Mouse (Mus musculus): ENCODE data around the gene Ankrd2. TPM values are rescaled to one million over a fixed set of nuclear protein-coding genes. Genes with fewer than 3 reads are reported as not detected.

Gene Ankrd2
- total RNA-seq, 1 experiment from 2014 or later, result not detected

DNA sequence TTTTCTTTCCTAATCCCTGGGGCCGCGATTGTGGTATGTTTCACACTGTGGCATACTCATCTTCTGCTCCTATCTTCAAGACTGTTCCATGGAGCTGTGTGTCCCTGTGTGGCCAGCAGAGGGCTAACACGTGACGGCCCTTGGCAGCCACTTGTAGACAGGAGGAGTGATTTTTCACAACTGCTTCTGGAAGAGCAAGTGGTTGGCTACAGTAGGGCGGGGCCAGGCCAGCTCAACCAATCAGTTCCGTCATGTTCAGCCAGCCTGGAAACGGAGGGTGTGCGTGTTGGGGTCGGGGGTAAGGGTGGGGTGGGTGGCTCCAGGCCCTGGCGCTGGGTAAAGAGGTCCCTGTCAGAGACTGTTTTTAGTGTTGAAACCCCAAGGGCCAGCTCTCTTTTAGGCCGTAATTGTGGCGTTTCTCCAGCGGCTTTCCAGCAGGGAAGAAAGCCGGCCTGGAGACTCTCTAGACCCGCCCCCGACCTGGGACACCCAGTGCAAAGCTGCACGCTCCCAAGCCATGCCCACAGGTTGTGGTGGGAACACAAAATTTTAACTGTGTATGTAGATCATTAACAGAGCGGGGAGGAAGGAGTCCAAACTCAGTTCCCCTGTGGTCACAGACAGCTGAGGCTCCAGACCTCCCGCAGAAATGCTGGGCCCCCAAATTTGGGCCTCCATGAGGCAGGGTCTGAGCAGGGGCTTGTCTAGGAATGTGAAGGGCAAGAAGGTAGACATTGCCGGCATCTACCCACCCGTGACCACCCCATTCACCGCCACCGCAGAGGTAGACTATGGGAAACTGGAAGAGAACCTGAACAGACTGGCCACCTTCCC lies 9.7 kb downstream of the Ankrd2 start, which contains the start of gene Hoga1:
Gene Hoga1, plus strand, starts transcription at position 342 of the 834 bp plus-strand sequence.
- ATAC-seq (ENCODE audit: extremely low read depth, insufficient number of reproducible peaks, low FRiP score, poor library complexity, severe bottlenecking), result peak; percentile 51

DNA sequence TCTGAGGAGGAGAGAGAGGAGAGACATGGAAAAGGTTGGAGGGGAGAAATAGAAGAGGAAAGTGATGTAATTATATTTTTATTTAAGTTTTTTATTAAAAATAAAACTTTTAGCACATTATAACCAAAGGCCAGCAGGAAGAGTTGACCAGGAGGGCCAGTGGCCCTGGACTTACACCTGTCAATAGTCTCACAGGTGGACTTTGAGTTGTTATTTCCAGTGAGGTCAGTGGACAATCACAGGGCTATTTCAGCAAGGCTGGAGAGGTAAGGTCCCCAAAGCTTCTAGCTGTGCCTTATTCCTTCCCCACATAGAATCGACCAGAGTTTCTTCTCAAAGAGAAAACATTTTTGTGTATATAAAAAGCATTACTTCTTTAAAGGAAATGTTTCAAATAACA lies 14.5 kb downstream of the Ankrd2 start:
- no peak for ATAC-seq (ENCODE audit: extremely low read depth, insufficient number of reproducible peaks, low FRiP score, poor library complexity, severe bottlenecking)

DNA sequence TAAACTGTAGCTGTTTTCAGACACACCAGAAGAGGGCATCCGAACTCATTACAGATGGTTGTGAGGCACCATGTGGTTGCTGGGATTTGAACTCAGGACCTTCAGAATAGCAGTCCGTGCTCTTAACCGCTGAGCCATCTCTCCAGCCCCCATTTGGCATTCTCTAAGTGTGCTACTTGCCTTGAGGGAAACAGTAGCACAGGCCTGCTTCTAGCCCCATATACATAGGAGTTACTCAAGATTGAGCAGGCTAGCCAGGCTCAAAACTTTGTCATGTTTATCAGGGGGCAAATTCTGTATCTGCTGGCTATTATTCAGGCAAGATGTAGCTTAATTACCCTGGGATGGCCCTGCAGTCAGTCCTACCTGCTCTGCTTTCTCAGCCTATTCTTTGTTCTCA lies 15.6 kb downstream of the Ankrd2 start:
- ATAC-seq (ENCODE audit: extremely low read depth, insufficient number of reproducible peaks, low FRiP score, poor library complexity, severe bottlenecking), result no peak

DNA sequence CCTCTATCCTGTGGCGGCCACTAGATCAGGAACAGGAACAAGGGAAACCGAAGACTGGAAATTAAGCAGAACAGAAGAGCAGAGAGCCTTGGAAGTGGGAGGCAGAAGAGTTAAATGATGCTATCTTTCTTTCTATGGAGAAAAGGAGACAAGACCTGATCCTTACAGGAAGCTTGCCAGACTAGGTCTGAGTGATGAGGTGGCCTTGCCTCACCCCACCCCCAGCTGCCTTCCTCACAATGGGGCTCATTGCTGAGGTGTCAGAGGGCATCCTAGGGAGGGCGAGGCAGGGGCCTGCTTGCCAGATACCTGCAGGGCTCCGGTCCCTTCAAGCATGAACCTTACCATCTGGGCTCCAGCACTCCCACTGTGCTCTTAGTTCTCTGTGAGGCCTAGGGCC lies 16.1 kb downstream of the Ankrd2 start, which contains the start of gene 4933411K16Rik:
Gene 4933411K16Rik, plus strand, starts transcription at position 301 of the 400 bp plus-strand sequence.
- no peak for ATAC-seq (ENCODE audit: extremely low read depth, insufficient number of reproducible peaks, low FRiP score, poor library complexity, severe bottlenecking)

DNA sequence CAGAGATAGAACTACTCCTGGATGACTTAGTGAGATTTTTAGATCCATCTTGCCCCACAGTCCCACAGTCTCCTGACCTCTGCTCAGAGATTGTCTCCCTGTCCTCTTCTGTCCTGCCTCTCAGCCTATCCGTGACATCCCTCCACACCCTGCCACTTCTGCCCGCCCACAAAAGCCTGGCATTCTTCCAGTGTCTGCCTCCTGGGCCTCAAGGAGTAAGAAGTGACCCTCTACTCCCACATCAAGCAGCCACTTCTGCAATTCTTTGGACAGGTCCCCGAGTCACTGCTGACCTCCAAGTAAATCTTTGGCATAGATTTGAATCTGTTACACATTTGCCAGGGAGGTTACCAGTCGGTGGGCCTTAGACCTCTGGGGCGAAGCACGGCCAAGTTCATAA lies 18.5 kb downstream of the Ankrd2 start:
- ATAC-seq (ENCODE audit: extremely low read depth, insufficient number of reproducible peaks, low FRiP score, poor library complexity, severe bottlenecking), result no peak

DNA sequence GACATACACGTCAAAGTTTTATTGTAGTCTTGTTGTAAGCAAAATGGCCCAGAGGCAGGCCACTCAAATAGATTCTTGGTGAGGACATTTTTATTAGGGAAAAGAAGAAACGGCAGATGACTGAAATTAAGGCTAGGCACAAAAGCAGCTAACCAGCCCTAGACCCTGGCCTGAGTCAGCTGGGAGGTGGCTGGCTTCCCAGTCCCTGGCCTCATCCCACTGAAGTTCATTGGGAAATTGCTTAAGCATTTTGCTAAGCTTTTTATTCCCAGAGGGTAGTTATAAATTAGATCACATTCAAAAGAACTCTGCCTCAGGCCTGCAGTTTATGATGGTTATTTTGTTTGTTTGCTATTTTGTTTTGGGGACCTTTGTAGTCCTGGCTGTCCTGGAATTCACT lies 20.1 kb downstream of the Ankrd2 start:
- ATAC-seq (ENCODE audit: extremely low read depth, insufficient number of reproducible peaks, low FRiP score, poor library complexity, severe bottlenecking), result no peak

DNA sequence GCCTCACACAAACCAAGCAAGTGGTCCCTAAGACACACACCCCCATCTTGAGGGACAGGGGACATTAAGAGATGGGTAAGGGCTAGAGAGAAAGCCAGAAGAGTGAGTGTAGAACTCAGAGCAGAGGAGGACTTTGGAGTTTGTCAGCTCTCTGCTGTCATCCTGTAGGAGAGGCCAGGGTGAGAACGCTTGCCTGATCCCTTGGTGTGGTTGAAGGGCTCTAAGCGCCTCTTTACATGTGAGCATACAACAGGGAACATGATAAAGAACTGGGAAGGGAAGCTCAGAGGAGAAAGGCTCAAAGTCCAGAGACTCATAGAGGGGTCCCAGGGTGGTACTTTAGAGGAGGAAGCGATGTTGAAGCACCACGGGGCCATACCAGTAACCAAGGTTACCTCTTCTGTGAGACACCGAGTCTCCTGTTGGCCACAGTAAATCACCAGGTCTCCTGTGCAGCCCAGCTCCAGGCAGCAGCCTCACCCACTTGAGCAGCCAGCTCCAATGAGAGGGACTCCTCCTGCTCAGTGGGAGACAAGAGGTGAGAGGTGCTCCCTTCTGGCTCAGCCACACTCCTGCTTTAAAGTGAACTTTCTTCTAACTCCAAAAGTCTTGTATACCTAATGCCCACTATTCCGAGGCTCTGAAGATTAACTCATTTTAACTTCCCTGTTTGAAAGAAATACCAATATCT lies 21.1 kb downstream of the Ankrd2 start:
- no peak for ATAC-seq (ENCODE audit: extremely low read depth, insufficient number of reproducible peaks, low FRiP score, poor library complexity, severe bottlenecking)

DNA sequence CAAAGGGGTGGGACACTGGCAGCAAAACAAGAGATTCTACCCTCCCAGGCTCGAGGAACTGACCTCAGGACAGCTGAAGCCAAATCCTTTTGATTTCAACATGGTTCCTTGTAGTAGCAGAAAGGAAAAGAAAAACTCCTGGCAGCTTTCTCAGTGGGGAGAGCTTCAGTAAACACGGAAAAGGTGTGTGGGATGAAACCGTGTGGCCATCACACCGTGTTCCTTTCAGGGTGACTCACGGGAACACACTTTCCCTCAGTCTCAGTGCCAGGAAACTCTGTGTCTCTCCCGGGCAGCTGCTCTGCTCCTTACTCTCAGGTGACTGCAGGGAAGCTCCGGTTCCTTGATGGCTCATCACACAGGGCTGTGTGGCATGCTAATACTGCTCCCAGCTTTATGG lies 22.6 kb downstream of the Ankrd2 start:
- no peak for ATAC-seq (ENCODE audit: extremely low read depth, insufficient number of reproducible peaks, low FRiP score, poor library complexity, severe bottlenecking)

DNA sequence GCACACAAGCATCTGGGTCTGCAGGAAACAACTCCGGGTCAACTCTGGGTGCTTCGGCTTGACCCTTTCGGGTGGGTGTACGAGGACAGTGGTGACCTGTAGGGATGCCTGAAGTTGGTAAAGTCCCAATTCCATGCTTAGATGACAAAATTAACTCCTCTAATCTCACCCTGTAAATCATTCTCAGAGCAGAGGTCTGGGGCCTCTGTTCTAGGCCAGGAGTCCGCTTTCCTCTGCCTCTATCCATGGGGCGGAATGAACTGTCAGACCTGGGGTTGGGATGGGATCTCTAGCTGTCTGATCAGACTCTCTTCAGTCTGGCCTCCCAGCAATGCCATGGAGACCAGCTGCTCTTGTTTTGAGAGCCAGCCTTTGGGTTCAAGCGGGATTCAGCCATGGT lies 25.6 kb downstream of the Ankrd2 start:
- ATAC-seq (ENCODE audit: extremely low read depth, insufficient number of reproducible peaks, low FRiP score, poor library complexity, severe bottlenecking), result no peak

DNA sequence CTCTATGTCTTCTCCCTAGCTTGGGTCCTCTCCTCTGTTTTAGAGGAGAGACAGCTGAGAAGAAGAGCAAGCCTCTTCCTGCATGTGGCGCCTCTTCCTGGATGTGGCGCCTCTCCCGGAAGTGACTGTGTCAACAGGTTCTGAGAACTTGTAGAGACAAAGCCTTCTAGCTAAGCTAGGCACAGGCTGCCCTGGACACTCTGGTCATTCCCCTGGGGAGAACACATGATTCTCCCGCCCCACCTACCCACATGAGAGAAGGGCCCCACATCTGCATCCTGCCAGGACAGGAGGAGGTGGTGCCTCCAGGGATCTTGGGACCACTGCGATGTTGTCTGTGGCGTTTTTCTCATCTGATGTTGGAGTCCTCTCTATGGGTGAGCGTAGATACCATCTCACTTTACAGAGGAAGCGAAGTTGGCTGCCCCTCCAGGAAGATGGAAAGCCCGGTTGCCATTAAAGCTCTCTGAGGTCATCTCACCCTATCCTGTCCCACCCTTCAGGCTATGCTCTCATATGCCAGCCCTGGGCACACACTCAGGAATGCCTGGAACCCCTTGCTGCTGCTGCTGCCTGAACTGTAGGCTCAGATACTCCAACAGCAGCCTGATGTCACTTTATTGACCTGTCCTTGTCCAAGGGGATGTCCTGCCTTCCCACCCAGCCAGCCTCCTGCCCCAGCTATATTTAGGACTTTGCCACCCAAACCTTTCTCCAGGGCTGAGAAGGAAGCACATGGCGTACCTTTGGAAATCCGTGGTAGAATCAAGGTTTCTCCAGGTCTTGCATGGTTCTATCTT lies 32.8 kb downstream of the Ankrd2 start:
- ATAC-seq (ENCODE audit: extremely low read depth, insufficient number of reproducible peaks, low FRiP score, poor library complexity, severe bottlenecking), result no peak

DNA sequence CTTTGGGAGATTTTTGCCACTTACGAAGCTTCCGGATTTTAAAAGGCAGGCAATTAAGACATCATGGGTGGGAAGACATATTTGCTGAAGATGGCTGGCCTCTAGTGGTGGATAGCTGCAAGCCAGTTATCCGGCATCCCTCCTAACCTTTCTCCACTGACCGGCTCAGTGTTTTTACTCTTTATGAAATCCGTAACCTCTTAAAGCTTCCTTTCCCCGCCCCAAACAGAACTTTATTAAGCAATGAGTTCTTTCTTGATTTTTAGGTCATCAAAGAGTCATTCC lies 33.4 kb downstream of the Ankrd2 start:
- no peak for ATAC-seq (ENCODE audit: extremely low read depth, insufficient number of reproducible peaks, low FRiP score, poor library complexity, severe bottlenecking)

DNA sequence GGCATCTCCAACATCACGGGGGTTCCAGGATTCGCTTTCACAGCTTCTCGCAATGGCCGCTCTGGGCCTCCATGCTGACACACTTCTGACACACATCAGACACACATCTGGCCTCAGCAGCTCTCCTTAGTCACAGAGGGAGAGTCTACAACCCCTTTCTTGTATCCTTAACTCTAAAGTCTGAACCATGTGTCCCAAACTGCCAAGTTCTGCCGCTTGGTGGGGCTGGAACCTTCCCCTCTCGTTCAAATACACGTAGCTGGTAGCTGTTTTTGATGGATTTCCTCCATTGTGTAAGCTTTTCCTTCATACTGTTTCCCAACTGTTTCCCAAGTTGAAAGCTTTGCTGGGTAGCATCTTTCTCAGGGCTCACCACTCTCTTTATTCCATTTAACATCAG lies 35.4 kb downstream of the Ankrd2 start:
- ATAC-seq (ENCODE audit: extremely low read depth, insufficient number of reproducible peaks, low FRiP score, poor library complexity, severe bottlenecking), result no peak

DNA sequence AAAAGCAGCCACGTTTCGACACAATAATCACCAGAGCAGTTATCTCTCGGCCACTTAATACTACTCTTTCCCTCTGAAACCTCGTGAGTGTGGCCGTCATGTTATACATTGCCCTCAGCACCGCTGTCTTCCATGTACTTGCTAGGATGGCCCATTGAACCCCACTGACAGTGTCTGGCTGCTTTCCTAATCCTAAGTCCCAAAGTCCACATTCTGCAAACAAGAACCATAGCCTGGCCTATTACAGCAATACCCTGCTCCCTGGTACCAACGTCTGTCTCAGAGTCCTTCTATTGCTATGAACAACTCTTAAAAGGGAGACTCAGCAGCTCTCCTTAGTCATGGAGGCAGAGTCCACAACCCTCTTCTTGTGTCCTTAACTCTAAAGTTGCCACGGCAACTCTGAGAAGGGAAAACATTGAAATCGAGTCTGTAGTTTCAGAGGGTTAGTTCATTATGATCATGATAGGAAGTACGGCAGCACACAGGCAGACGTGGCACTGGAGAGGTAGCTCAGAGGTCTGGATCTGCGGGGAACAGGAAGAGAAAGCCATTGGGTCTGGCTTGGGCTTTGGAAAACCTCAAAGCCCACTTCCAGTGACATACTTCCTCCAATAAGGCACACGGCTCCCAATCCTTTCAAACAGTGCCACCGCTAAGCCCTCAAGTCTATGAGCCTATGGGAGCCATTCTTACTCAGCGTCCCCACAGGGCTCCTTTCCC lies 36.2 kb downstream of the Ankrd2 start:
- ATAC-seq (ENCODE audit: extremely low read depth, insufficient number of reproducible peaks, low FRiP score, poor library complexity, severe bottlenecking), result no peak

DNA sequence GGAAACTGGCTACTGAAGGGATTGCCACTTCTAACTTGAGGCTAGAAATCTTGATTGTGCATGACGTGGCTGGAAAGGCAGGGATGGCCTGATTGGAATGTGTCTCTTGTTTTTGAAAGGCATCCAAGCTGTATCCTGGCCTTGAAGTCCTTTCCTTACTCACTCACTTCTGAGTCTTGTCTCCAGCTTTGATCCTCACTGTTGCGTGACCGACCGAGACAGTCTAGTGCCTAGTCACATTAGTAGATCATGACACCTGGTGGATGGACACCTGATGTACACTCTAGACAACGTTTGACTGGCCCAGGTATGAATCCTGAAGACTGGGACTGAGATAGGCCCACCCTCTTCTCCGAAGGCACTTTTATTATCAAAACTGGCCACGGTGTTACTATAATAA lies 37.0 kb downstream of the Ankrd2 start:
- no peak for ATAC-seq (ENCODE audit: extremely low read depth, insufficient number of reproducible peaks, low FRiP score, poor library complexity, severe bottlenecking)

DNA sequence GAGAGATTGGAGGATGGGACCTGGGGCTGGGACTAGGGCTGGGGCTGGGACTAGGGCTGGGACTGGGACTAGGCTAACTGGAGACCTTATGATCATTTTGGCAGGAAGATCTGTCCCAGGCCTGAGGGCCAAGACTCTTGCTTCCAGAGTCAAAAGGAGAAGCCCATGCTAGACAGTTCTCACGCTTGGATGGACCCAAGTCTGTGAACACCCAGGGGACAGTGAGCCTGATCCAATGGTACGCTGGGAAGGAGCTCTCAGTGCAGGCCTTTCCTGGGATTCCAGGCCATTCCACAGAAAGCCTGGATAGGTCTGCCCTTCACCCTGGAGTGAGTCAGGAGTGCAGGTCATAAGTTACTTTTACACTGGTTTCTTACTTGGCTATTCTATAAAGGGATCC lies 39.3 kb downstream of the Ankrd2 start:
- no peak for ATAC-seq (ENCODE audit: extremely low read depth, insufficient number of reproducible peaks, low FRiP score, poor library complexity, severe bottlenecking)

DNA sequence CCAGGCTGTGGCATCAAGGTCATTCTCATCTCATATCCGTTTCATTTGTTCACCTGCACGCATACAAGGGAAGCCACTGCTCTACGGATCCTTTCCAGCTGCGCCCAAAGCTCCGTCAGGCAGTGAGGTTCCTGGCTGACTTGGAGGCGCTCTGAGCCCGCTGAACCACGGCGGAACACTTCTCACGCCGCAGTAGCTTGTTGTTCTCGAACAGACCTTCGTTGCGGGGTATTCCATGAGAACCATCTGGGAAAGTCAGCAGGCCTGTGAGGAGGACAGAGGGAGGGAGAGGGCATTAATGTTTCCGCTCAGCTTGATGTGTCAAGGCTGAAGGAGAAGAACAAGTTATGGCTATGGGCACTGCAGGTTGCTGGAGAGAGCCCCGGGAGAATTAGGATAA lies 40.2 kb downstream of the Ankrd2 start:
- ATAC-seq (ENCODE audit: extremely low read depth, insufficient number of reproducible peaks, low FRiP score, poor library complexity, severe bottlenecking), result no peak

DNA sequence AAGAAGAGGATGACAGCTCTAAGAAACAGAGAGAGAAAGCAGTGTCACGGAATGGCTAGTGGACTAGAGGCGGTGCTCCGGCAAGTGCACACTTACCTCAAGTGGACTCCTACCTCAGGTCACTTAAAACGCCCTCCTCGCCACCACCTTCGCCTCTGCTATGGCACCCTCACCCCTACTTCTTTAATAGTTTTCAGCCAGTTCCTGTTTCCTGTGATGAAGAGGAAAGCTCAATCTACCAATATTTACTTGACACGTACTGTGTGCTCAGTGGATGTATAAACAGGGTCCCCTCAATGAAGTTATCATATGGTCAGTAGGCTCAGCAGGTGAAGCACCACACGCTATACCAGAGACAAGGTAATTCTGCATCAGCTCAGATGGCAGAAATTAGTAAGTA lies 42.8 kb downstream of the Ankrd2 start:
- ATAC-seq (ENCODE audit: extremely low read depth, insufficient number of reproducible peaks, low FRiP score, poor library complexity, severe bottlenecking), result no peak

DNA sequence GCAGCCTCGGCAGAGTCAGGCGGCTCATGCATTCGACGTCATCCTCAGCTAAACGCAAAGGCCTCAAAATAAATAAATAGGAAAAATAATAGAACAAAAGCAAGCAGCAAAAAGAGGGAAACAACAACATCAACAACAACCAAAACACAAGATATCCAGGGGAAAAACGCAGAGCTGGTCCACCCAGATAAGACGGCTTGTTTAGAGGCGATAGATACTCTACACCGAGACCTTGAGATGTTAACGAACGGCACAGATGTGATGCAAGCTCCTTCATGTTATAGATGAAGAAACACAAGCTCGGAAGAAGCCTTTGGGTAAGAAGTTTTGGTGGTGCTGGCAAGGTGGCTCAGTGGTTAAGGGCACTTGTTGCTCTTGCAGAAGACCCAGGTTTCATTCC lies 43.2 kb downstream of the Ankrd2 start:
- ATAC-seq (ENCODE audit: extremely low read depth, insufficient number of reproducible peaks, low FRiP score, poor library complexity, severe bottlenecking), result no peak

DNA sequence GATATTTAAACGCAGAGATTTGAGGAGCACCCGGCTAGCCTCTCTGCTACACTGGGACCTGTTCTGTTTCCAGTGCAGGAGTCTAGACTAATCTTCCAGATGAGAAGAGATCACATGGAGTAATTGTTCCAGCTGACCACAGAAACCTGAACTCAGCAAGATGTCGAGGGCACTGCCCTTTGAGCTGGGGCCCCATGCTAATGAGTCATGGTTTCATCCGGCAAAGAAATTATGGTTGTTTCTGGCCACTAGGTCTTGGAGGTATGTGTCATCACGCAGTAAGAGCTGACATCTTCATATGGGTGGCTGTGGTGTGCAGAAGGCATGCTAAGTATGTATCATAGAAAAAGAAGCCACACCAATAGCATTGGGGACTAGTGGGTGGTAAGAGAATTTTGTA lies 44.1 kb downstream of the Ankrd2 start:
- no peak for ATAC-seq (ENCODE audit: extremely low read depth, insufficient number of reproducible peaks, low FRiP score, poor library complexity, severe bottlenecking)
